Mouse (Mus musculus) heart, embryonic 13.5 days (tissue): ENCODE results near the gene Plppr5. TPM values are rescaled to one million over a fixed set of nuclear protein-coding genes. Genes with fewer than 3 reads are reported as not detected.

Source experiments
- ATAC-seq: fragments of 200-750 bp; cut with Nextera tagmentation; 2 replicates; pipeline ENCODE4 v1.8.0; 2017; ENCODE audit warnings: moderate TSS enrichment; ENCODE audit not compliant: insufficient number of reproducible peaks, low FRiP score, low TSS enrichment; ENCODE audit errors: extremely low read depth
- H3K27ac ChIP-seq: fragments of 300-500 bp; sonication (generic); replicated peaks from 2 replicates; pipeline ENCODE4 v1.5.1; 2015; ENCODE audit warnings: moderate library complexity, mild to moderate bottlenecking, inconsistent platforms
- H3K27me3 ChIP-seq: fragments of 300-500 bp; sonication (generic); replicated peaks from 2 replicates; pipeline ENCODE4 v1.6.1; 2015; ENCODE audit warnings: mild to moderate bottlenecking, inconsistent platforms
- H3K36me3 ChIP-seq: fragments of 300-500 bp; sonication (generic); 2 replicates; pipeline ENCODE4 v1.6.1; 2015; ENCODE audit warnings: mild to moderate bottlenecking, inconsistent platforms
- H3K4me1 ChIP-seq: fragments of 300-500 bp; sonication (generic); 2 replicates; pipeline ENCODE4 v1.6.1; 2015; ENCODE audit warnings: inconsistent platforms
- H3K4me2 ChIP-seq: fragments of 300-500 bp; sonication (generic); 2 replicates; pipeline ENCODE4 v1.6.1; 2015; ENCODE audit warnings: inconsistent platforms, mild to moderate bottlenecking, moderate library complexity
- H3K4me3 ChIP-seq: fragments of 300-500 bp; sonication (generic); 2 replicates; pipeline ENCODE4 v1.5.1; 2015; ENCODE audit warnings: moderate library complexity, mild to moderate bottlenecking, inconsistent platforms
- H3K9ac ChIP-seq: fragments of 300-500 bp; sonication (generic); 2 replicates; pipeline ENCODE4 v1.6.1; 2015; ENCODE audit warnings: inconsistent platforms, mild to moderate bottlenecking, moderate library complexity
- H3K9me3 ChIP-seq: fragments of 300-500 bp; sonication (generic); 2 replicates; pipeline ENCODE4 v1.6.1; 2016; ENCODE audit warnings: inconsistent platforms
- WGBS: fragments of 180-500 bp; shearing (Covaris S2); methylation state at CpG from one replicate; pipeline ENCODE4 v1.1.7; 2015; ENCODE audit warnings: mixed read lengths; 5-methylcytosine and 5-hydroxymethylcytosine counted together
- polyA plus RNA-seq: library from polyadenylated mRNA; unstranded; fragments of >200 nt; fragmentation: Nextera tagmentation; extraction: Ambion mirVana; gene quantifications from 2 replicates; pipeline ENCODE4 v1.2.1, GENCODE M21; 2015

Gene Plppr5
- polyA plus RNA-seq, result 2.5 and 2.7 TPM in 2 replicates

DNA sequence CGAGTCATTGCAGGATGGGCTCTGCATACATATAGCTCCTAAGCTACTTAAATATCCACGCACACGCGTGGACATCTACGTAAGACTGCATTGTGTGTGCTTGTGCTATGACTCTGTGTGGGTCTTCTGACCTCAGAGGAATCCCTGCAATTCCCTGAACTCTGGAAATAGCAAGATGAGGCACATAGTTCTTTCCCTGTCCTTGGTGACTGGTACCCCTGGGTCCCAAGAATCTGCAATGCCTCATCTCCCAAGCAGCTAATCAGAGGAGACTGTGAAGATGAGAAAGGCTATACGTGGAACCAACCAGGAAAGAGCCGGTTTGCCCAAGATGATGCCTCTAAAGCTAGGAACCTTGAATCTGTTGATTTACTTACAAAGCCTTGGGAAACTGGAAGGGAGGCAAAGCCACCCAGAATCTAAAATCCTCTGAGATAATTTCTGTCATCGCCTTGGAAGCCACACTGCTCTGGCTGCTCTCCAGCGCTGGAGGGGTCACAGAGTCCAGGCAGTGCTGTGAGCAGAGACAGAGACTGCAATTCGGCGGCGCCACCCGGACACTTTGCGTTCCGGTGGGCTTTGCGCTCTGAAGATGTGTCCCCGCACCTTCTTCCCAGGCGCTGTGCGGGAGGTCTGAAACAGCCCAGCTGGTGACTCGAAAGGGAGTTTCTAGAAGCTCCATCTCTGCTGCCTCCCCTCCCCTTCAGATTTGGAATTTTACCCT is at the start of gene Plppr5:
Gene Plppr5 (plus strand): TSS at position 308 of the 724 bp plus-strand sequence.
- Histone ChIP-seq H3K27ac (peak within 1 kb of the TSS; percentile 43), H3K9ac (peak within 1 kb of the TSS; percentile 83), H3K9me3 (no peaks in the 10 kb centered on the region), H3K4me2 (peak within 1 kb of the TSS; percentile 93), H3K27me3 (peaks cover 18% of the 10 kb centered on the region), H3K4me1 (peaks cover 20% of the 10 kb centered on the region), H3K36me3 (no peaks in the 10 kb centered on the region), H3K4me3 (peak within 1 kb of the TSS; percentile 75)
- ATAC-seq, result 0 out of 2 replicates have a peak, but pooled peaks have one; percentile 43
- WGBS, result 14% methylated on average over 20 of the region's 20 CpGs

DNA sequence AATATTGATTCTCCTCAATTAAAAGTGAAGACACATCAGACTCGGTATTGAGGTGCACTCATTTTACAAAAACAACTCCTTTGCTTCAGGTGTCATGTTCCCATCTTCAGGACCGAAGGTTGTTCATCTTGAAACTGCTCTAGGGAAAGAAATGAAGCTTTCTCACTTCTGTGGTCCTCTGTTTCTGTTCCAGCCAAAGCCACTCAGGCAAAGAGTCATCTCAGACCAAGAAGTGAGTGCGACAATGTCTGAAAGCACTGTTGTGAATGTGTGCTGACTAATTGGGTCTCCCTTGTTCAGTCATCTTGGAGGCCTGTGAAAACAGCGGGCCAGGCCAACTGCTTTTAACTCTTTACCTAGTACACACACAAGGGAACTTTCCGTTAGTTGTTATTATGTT is 24.7 kb upstream of the Plppr5 start:
- Histone ChIP-seq H3K9me3 (no peaks in the 10 kb centered on the region), H3K9ac (no peak overlapping the region), H3K4me1 (no peaks in the 10 kb centered on the region), H3K4me3 (no peak overlapping the region), H3K4me2 (no peak overlapping the region), H3K27ac (no peak overlapping the region), H3K27me3 (no peaks in the 10 kb centered on the region), H3K36me3 (no peaks in the 10 kb centered on the region)
- no peak for ATAC-seq
- WGBS, result 79% methylated on average over 5 of the region's 5 CpGs

GRCm38 (mm10) chr3:117550526-117550925 is 24.1 kb upstream of the Plppr5 start:
- Histone ChIP-seq H3K9me3 (no peaks in the 10 kb centered on the region), H3K9ac (no peak overlapping the region), H3K36me3 (no peaks in the 10 kb centered on the region), H3K4me2 (no peak overlapping the region), H3K27me3 (no peaks in the 10 kb centered on the region), H3K4me3 (no peak overlapping the region), H3K4me1 (no peaks in the 10 kb centered on the region), H3K27ac (no peak overlapping the region)
- no peak for ATAC-seq
- 82% methylated on average over 4 of the region's 4 CpGs for WGBS

DNA sequence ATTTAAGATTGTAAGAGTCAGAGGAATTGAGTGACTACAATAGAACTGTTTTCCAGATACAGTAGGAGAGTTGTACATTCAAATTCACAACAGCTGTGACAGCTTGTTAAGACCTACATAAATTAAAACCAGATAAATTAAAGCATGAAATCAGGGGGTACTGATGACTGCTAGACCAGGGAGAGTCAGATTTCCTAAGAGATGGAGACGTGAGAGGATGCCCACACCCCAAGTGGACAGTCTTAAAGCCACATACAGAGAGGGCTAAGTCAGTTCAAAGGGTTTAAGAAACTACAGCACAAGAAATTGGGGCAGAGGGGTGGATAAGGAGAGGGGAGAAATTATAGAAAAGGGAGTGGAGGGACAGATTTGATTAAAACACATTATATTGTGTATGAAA is 17.7 kb upstream of the Plppr5 start:
- H3K4me3 ChIP-seq, result no peak overlapping the region
- no peak overlapping the region for H3K27ac ChIP-seq
- no peaks in the 10 kb centered on the region for H3K27me3 ChIP-seq
- H3K9ac ChIP-seq, result no peak overlapping the region
- no peaks in the 10 kb centered on the region for H3K36me3 ChIP-seq
- H3K4me1 ChIP-seq, result no peaks in the 10 kb centered on the region
- WGBS, result 48% methylated on average over 1 of the region's 1 CpGs
- ATAC-seq, result no peak
- no peak overlapping the region for H3K4me2 ChIP-seq
- H3K9me3 ChIP-seq, result no peaks in the 10 kb centered on the region

GRCm38 (mm10) chr3:117575253-117575927 is 754 bp downstream of the Plppr5 start:
- no peaks in the 10 kb centered on the region for H3K36me3 ChIP-seq
- peak overlapping the region; percentile 75 for H3K4me3 ChIP-seq
- peak overlapping the region; percentile 83 for H3K9ac ChIP-seq
- peak overlapping the region; percentile 93 for H3K4me2 ChIP-seq
- H3K9me3 ChIP-seq, result no peaks in the 10 kb centered on the region
- peak overlapping the region; percentile 43 for H3K27ac ChIP-seq
- peaks cover 18% of the 10 kb centered on the region for H3K27me3 ChIP-seq
- ATAC-seq, result peak; percentile 56
- peaks cover 20% of the 10 kb centered on the region for H3K4me1 ChIP-seq
- WGBS, result under 1% methylated on average over 72 of the region's 74 CpGs

DNA sequence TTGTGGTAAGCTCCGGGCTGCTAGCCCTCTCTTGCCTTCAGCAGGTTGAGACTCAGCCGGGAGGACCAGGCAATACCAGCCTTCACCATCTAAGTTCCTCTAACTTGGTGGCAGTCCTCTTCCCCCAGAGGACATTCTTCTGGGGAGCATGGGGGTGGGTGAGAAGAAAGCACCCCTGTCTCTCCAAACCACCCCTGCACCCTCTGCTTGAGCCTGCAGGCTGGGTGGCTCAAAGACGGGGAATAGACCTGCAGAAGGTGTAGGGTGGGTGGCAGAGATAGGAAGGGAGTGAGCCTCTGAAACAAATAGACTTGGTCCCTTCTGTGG is 1.3 kb downstream of the Plppr5 start:
- H3K4me3 ChIP-seq, result peak overlapping the region; percentile 75
- H3K9me3 ChIP-seq, result no peaks in the 10 kb centered on the region
- ATAC-seq, result no peak
- peak overlapping the region; percentile 83 for H3K9ac ChIP-seq
- H3K27me3 ChIP-seq, result peaks cover 18% of the 10 kb centered on the region
- WGBS, result 6% methylated on average over 3 of the region's 3 CpGs
- no peaks in the 10 kb centered on the region for H3K36me3 ChIP-seq
- H3K4me1 ChIP-seq, result peaks cover 20% of the 10 kb centered on the region
- no peak overlapping the region for H3K27ac ChIP-seq
- H3K4me2 ChIP-seq, result peak overlapping the region; percentile 93

DNA sequence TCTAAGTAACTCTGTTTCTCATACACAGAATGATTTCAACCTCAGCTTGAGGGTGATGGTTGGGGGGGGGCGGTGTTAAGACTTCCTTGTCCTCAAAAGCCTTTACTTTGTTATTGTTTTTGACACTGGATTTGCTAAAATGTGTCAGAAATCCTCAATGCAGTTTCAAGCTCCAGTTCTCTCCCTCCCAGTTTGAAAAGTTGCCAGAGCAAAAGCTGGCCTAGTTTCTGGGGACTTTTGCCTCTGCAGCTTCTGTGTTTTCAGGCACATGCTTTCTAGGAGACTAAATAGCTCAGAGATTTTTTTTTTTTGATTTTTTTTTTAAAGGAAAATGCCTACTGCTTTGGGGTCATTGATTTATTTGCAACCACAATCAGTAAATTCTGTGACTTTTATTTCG is 2.7 kb downstream of the Plppr5 start:
- Histone ChIP-seq H3K4me2 (peak overlapping the region; percentile 93), H3K36me3 (no peaks in the 10 kb centered on the region)

DNA sequence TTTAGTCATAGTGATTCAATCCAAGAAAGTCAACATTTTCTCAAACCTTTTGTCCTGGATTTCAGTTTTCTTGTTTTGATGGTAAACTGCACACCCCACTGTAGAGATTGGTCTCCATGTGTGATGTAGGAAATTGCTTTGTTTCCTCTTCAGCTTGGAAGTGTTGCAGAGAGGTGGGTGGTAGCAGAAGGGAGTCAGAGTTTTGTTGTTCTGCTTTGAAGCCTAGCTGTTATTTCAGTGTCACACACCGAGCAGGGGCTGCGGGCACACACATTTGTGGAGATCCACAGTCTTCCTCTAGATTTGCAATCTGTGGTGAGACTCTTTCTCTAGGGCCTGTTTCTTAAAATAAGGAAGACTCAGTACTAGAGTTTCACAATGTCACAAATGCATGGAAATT is 8.0 kb downstream of the Plppr5 start:
- no peak for ATAC-seq
- H3K27ac ChIP-seq, result no peak overlapping the region
- H3K4me2 ChIP-seq, result no peak overlapping the region
- no peak overlapping the region for H3K4me3 ChIP-seq
- H3K36me3 ChIP-seq, result no peaks in the 10 kb centered on the region
- H3K4me1 ChIP-seq, result peaks cover 6% of the 10 kb centered on the region; the same call in 1 of the 2 replicates
- no peaks in the 10 kb centered on the region for H3K9me3 ChIP-seq
- H3K9ac ChIP-seq, result no peak overlapping the region
- WGBS, result 88% methylated on average over 2 of the region's 2 CpGs
- no peaks in the 10 kb centered on the region for H3K27me3 ChIP-seq

More for the DNA sequence above, 2.7 kb downstream of the Plppr5 start:
- WGBS, result 78% methylated on average over 2 of the region's 2 CpGs
- Histone ChIP-seq H3K9me3 (no peaks in the 10 kb centered on the region), H3K27me3 (peaks cover 18% of the 10 kb centered on the region), H3K4me1 (peaks cover 20% of the 10 kb centered on the region), H3K27ac (no peak overlapping the region), H3K9ac (no peak overlapping the region), H3K4me3 (no peak overlapping the region)
- no peak for ATAC-seq

DNA sequence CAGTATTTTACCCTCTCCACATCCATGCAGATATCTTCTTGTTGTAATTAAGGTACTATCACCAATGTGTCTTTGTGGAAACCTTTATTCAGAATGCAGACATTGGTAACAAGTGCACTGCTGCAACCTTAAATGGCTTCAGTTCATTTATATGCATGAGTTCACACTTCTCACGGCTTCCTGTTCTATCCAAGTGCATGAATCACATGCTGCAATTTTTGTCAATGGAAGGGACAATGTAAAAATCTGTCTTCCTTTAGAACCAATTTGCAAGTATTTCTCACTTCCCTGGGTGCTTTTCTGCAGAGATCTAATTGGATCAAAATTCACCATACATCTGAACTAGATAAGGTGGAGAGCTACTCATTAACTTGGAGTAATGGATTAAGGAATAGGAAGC is 27.8 kb downstream of the Plppr5 start:
- Histone ChIP-seq H3K4me3 (no peak overlapping the region), H3K36me3 (no peaks in the 10 kb centered on the region), H3K9ac (no peak overlapping the region), H3K9me3 (no peaks in the 10 kb centered on the region), H3K27me3 (no peaks in the 10 kb centered on the region), H3K4me2 (no peak overlapping the region), H3K27ac (no peak overlapping the region), H3K4me1 (peaks cover 18% of the 10 kb centered on the region)
- no peak for ATAC-seq
- 77% methylated on average over 1 of the region's 1 CpGs for WGBS

- Histone ChIP-seq H3K9ac (no peak overlapping the region), H3K27me3 (no peaks in the 10 kb centered on the region), H3K36me3 (no peaks in the 10 kb centered on the region), H3K4me1 (peaks cover 21% of the 10 kb centered on the region), H3K4me2 (no peak overlapping the region), H3K9me3 (no peaks in the 10 kb centered on the region), H3K4me3 (no peak overlapping the region), H3K27ac (no peak overlapping the region)
- no peak for ATAC-seq
- WGBS, result 73% methylated on average over 2 of the region's 2 CpGs
These were observed 28.8 kb downstream of the Plppr5 start for GRCm38 (mm10) chr3:117603458-117603857.

GRCm38 (mm10) chr3:117606383-117606782 is 31.7 kb downstream of the Plppr5 start:
- Histone ChIP-seq H3K4me1 (peaks cover 38% of the 10 kb centered on the region), H3K27ac (peak overlapping the region; percentile 64), H3K9me3 (no peaks in the 10 kb centered on the region), H3K27me3 (no peaks in the 10 kb centered on the region), H3K36me3 (no peaks in the 10 kb centered on the region), H3K4me2 (0 out of 2 replicates have a peak overlapping the region, but pooled peaks have one; percentile 11), H3K4me3 (no peak overlapping the region), H3K9ac (no peak overlapping the region)
- no peak for ATAC-seq

DNA sequence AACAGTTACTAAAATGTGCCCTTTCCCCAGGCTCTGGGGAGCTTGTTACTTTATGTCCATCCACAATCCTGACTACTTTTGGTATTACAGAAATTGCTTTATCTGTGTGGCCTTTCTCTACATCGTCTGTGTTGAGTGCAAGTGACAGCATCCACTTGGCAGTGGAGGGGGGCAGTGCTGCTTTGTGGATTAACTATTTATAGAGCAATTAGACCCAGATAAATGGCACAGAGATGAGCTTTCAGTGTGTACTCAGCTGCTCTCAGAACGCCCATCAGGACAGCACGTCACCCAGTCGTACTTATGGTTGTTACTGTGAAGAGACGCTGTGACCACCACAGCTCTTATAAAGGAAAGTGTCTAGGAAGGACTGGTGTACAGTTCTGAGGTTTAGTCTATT is 36.8 kb downstream of the Plppr5 start:
- ATAC-seq, result peak; percentile 46; the same call in 1 of the 2 replicates
- 29% methylated on average over 5 of the region's 5 CpGs for WGBS
- H3K4me3 ChIP-seq, result no peak overlapping the region
- no peaks in the 10 kb centered on the region for H3K9me3 ChIP-seq
- peaks cover 31% of the 10 kb centered on the region for H3K4me1 ChIP-seq
- peak overlapping the region; percentile 84 for H3K27ac ChIP-seq
- no peak overlapping the region for H3K9ac ChIP-seq
- H3K27me3 ChIP-seq, result no peaks in the 10 kb centered on the region
- H3K36me3 ChIP-seq, result no peaks in the 10 kb centered on the region
- peak overlapping the region; percentile 36 for H3K4me2 ChIP-seq
